Mouse (Mus musculus) embryonic fibroblast, embryonic 13.5 days (primary cell): ENCODE results near the gene Slamf9.

ENCODE experiments used
- CTCF ChIP-seq: IDR thresholded peaks from 2 replicates; pipeline ENCODE4 v1.5.1; 2011; ENCODE audit warnings: mild to moderate bottlenecking, control low read depth, low read length, moderate library complexity, borderline replicate concordance; ENCODE audit not compliant: insufficient read depth
- POLR2A ChIP-seq: IDR thresholded peaks from 2 replicates; pipeline ENCODE4 v1.6.1; 2011; ENCODE audit warnings: low read depth, mild to moderate bottlenecking, control low read depth, low read length, moderate library complexity

GRCm38 (mm10) chr1:172525971-172526370 lies 50.8 kb downstream of the Slamf9 start:
- no peak for TF ChIP-seq CTCF
- TF ChIP-seq POLR2A, result no peak
